Mouse (Mus musculus) thymus, adult 2 months (tissue): ENCODE results near the gene Ncln.

ENCODE experiments used
- CTCF ChIP-seq: fragments of 200-500 bp; IDR thresholded peaks from 2 replicates; pipeline ENCODE4 v1.5.1; 2012; ENCODE audit warnings: mild to moderate bottlenecking, control low read depth, low read length, moderate library complexity, borderline replicate concordance; ENCODE audit not compliant: control insufficient read depth, poor library complexity, insufficient read depth; ENCODE audit errors: extremely low read depth
- POLR2A ChIP-seq: fragments of 200-500 bp; IDR thresholded peaks from 2 replicates; pipeline ENCODE4 v1.6.1; 2012; ENCODE audit warnings: mild to moderate bottlenecking, low read length, control low read depth, moderate library complexity; ENCODE audit not compliant: control insufficient read depth, poor library complexity, insufficient read depth; ENCODE audit errors: extremely low read depth

DNA sequence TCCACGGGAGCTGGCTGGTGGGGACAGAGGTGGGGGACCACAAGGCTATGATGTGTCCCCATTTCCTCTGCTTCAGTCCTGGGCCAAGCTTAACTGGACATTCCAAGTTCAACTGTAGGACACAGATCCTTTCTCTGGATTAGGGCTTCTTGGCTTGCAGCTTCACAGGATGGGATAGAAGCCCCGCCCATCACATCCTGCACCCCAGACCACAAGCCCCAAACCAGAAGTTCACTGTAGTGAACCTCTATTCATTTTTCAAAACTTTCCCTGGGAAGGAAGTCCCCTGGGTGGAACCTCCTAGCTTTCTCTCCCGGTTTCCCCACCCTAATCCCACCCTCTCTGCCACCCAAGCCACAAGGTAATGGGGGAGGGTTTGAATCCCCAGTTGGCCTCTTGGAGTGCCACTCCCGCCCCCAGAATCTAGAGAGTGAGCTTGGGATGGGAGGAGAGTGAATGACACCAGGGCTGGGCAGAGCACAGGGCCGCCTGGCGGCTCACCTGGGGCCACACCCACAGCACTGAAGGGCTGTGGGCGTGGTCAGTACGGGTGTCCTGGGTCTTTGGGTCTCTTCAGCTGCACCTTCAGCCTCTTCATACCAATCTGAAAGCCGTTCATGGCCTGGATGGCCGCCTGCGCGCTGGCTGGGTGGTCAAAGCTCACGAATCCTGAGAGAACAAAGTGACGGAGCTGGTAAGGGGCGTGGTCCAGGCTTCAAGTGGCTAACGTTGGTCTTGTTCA, 34.3 kb downstream of the Ncln start:
- no peak for TF ChIP-seq CTCF
- TF ChIP-seq POLR2A: no peak
